Mouse (Mus musculus) kidney, adult 2 months (tissue): Measurements from ENCODE around the gene Foxo6. TPM values are rescaled to one million over a fixed set of nuclear protein-coding genes. Genes with fewer than 3 reads are reported as not detected.

Source experiments
- DNase-seq: peaks from one replicate; pipeline ENCODE4 v3.0.0; 2021
- H3K27ac ChIP-seq: fragments of 200-500 bp; 2 replicates; pipeline ENCODE4 v1.5.1; 2012; ENCODE audit warnings: low read depth, low read length, control low read depth, inconsistent platforms; ENCODE audit not compliant: insufficient read depth
- H3K27me3 ChIP-seq: fragments of 200-500 bp; replicated peaks from 2 replicates; pipeline ENCODE4 v1.6.1; 2012; ENCODE audit warnings: mild to moderate bottlenecking, moderate library complexity, low read length, inconsistent platforms; ENCODE audit not compliant: control insufficient read depth, insufficient read depth
- H3K36me3 ChIP-seq: fragments of 200-500 bp; 2 replicates; pipeline ENCODE4 v1.6.1; 2012; ENCODE audit warnings: mild to moderate bottlenecking, moderate library complexity, low read length, inconsistent platforms; ENCODE audit not compliant: control insufficient read depth, insufficient read depth
- H3K4me1 ChIP-seq: fragments of 200-500 bp; 2 replicates; pipeline ENCODE4 v1.6.1; 2011; ENCODE audit warnings: low read length; ENCODE audit not compliant: control insufficient read depth, insufficient read depth
- H3K4me3 ChIP-seq: fragments of 200-500 bp; 2 replicates; pipeline ENCODE4 v1.5.1; 2011; ENCODE audit warnings: mild to moderate bottlenecking, low read depth, low read length, control low read depth; ENCODE audit not compliant: insufficient read depth
- CTCF ChIP-seq: fragments of 200-500 bp; conservative IDR thresholded peaks from 2 replicates; pipeline ENCODE4 v1.5.1; 2011; ENCODE audit warnings: low read depth, mild to moderate bottlenecking, control low read depth, low read length, moderate library complexity, mixed read lengths; ENCODE audit not compliant: insufficient read depth, insufficient read length
- POLR2A ChIP-seq: fragments of 200-500 bp; IDR thresholded peaks from one replicate; pipeline ENCODE4 v1.6.1; 2011; ENCODE audit warnings: low read depth, low read length, control low read depth
- WGBS: fragments of 180-500 bp; shearing (Covaris S2); methylation state at CpG from one replicate; pipeline ENCODE4 v1.1.7; 2018; 5-methylcytosine and 5-hydroxymethylcytosine counted together
- polyA plus RNA-seq: library from polyadenylated mRNA; depleted of rRNA; stranded (reverse); fragments of >200 nt; gene quantifications from 2 replicates; pipeline ENCODE4 v1.2.3, GENCODE M21; 2012

Gene Foxo6
- polyA plus RNA-seq, 1 experiment, result 0.61 TPM

GRCm38 (mm10) chr4:120233243-120233642, 53.9 kb downstream of the Foxo6 start:
- H3K4me1 ChIP-seq, result no peaks in the 10 kb centered on the region
- WGBS, result 41% methylated on average over 2 of the region's 2 CpGs
- no peak overlapping the region for H3K27ac ChIP-seq
- H3K27me3 ChIP-seq, result no peaks in the 10 kb centered on the region
- DNase-seq, result no peak
- no peak; the same call in 1 of the 2 replicates for TF ChIP-seq CTCF
- TF ChIP-seq POLR2A, result no peak
- no peak overlapping the region for H3K4me3 ChIP-seq
- no peaks in the 10 kb centered on the region for H3K36me3 ChIP-seq

- no peaks in the 10 kb centered on the region for H3K4me1 ChIP-seq
- TF ChIP-seq POLR2A (no peak), CTCF (no peak)
- DNase-seq, result no peak
- no peaks in the 10 kb centered on the region for H3K36me3 ChIP-seq
- no peak overlapping the region for H3K4me3 ChIP-seq
- no peaks in the 10 kb centered on the region for H3K27me3 ChIP-seq
- H3K27ac ChIP-seq, result no peak overlapping the region
- WGBS, result 90% methylated on average over 2 of the region's 2 CpGs
Observed at GRCm38 (mm10) chr4:120232541-120232940, 54.6 kb downstream of the Foxo6 start.

- Histone ChIP-seq H3K4me1 (no peaks in the 10 kb centered on the region), H3K27ac (no peak overlapping the region), H3K36me3 (no peaks in the 10 kb centered on the region), H3K27me3 (no peaks in the 10 kb centered on the region), H3K4me3 (no peak overlapping the region)
- no peak for DNase-seq
- WGBS, result 73% methylated on average over 4 of the region's 4 CpGs
- TF ChIP-seq CTCF (no peak), POLR2A (no peak)
Observed at GRCm38 (mm10) chr4:120231982-120232381, 55.2 kb downstream of the Foxo6 start.

GRCm38 (mm10) chr4:120230256-120230649, 56.9 kb downstream of the Foxo6 start:
- 16% methylated on average over 6 of the region's 6 CpGs for WGBS
- peak; percentile 70 for DNase-seq
- no peak overlapping the region for H3K4me3 ChIP-seq
- H3K4me1 ChIP-seq, result no peaks in the 10 kb centered on the region
- no peaks in the 10 kb centered on the region for H3K36me3 ChIP-seq
- H3K27me3 ChIP-seq, result no peaks in the 10 kb centered on the region
- H3K27ac ChIP-seq, result no peak overlapping the region
- TF ChIP-seq CTCF (peak; percentile 98; the same call in 1 of the 2 replicates), POLR2A (no peak)

GRCm38 (mm10) chr4:120229505-120230255, 57.5 kb downstream of the Foxo6 start:
- WGBS, result 77% methylated on average over 13 of the region's 13 CpGs
- Histone ChIP-seq H3K4me1 (no peaks in the 10 kb centered on the region), H3K27ac (no peak overlapping the region), H3K4me3 (no peak overlapping the region), H3K27me3 (no peaks in the 10 kb centered on the region), H3K36me3 (no peaks in the 10 kb centered on the region)
- TF ChIP-seq CTCF, result no peak
- TF ChIP-seq POLR2A, result no peak
- no peak for DNase-seq

- Histone ChIP-seq H3K27me3 (no peaks in the 10 kb centered on the region), H3K4me1 (no peaks in the 10 kb centered on the region), H3K36me3 (no peaks in the 10 kb centered on the region), H3K27ac (no peak overlapping the region), H3K4me3 (no peak overlapping the region)
- no peak for DNase-seq
- WGBS, result 100% methylated on average over 3 of the region's 3 CpGs
- no peak for TF ChIP-seq POLR2A
- no peak for TF ChIP-seq CTCF
Observed at GRCm38 (mm10) chr4:120228613-120229012, 58.5 kb downstream of the Foxo6 start.

- DNase-seq, result no peak
- H3K27me3 ChIP-seq, result no peaks in the 10 kb centered on the region
Observed at GRCm38 (mm10) chr4:120227224-120227623, 59.9 kb downstream of the Foxo6 start.

More at GRCm38 (mm10) chr4:120227224-120227623, 59.9 kb downstream of the Foxo6 start:
- Histone ChIP-seq H3K27ac (no peak overlapping the region), H3K4me1 (no peaks in the 10 kb centered on the region), H3K36me3 (no peaks in the 10 kb centered on the region), H3K4me3 (no peak overlapping the region)
- TF ChIP-seq CTCF (no peak), POLR2A (no peak)
- WGBS, result 66% methylated on average over 2 of the region's 2 CpGs
